ENCODE assay signal across 33 mouse cellular contexts in genomic region chr11:89363981-89364380, GRCm38 (mm10).
"Had no signal": no experiment of that assay in that cellular context is flagged by ENCODE, and none has a peak within 500 bp of the region (broad histone marks: within the 10 kb centered on the region; RNA-seq: fewer than 3 reads in every experiment).

No protein-coding gene starts in this region.

- H3K9ac ChIP-seq: heart, embryonic 12.5 days; heart, embryonic 13.5 days; heart, embryonic 15.5 days; hindbrain, embryonic 12.5 days; hindbrain, embryonic 13.5 days; hindbrain, embryonic 14.5 days; hindbrain, embryonic 15.5 days; intestine, embryonic 15.5 days; kidney, embryonic 15.5 days had no signal

- H3K4me2 ChIP-seq: heart, embryonic 12.5 days; heart, embryonic 13.5 days; heart, embryonic 15.5 days; hindbrain, embryonic 12.5 days; hindbrain, embryonic 13.5 days; hindbrain, embryonic 14.5 days; hindbrain, embryonic 15.5 days; intestine, embryonic 15.5 days; kidney, embryonic 15.5 days had no signal

- H3K36me3 ChIP-seq: heart, embryonic 12.5 days; heart, embryonic 13.5 days; heart, embryonic 15.5 days; hindbrain, embryonic 10.5 days; hindbrain, embryonic 12.5 days; hindbrain, embryonic 13.5 days; hindbrain, embryonic 15.5 days; intestine, embryonic 15.5 days; kidney, embryonic 15.5 days had no signal

- ATAC-seq: hindbrain, embryonic 16.5 days; hindbrain, postnatal 0 days; inflammation-experienced regulatory T-cells, adult 6 months; intestine, embryonic 15.5 days; intestine, embryonic 16.5 days; intestine, postnatal 0 days had no signal

- H3K4me1 ChIP-seq: hindbrain, embryonic 10.5 days; hindbrain, embryonic 12.5 days; hindbrain, embryonic 13.5 days; hindbrain, embryonic 15.5 days; intestine, embryonic 15.5 days; kidney, embryonic 15.5 days had no signal

- H3K4me3 ChIP-seq: heart, embryonic 12.5 days; heart, embryonic 13.5 days; heart, embryonic 15.5 days; hindbrain, embryonic 10.5 days; hindbrain, embryonic 12.5 days; hindbrain, embryonic 13.5 days; hindbrain, embryonic 15.5 days; intestine, embryonic 15.5 days; kidney, embryonic 15.5 days; layer of hippocampus, adult 2 months; left cerebral cortex, adult 2 months had no signal

- DNase-seq: heart, postnatal 10 days; heart, postnatal 14 days; heart, postnatal 4 days; kidney, adult 11 months; kidney, adult 18-20 months; kidney, adult 2 months; kidney, adult 8-10 months; kidney, adult 9 months; kidney, postnatal 10 days; kidney, postnatal 14 days; kidney, postnatal 25 days; kidney, postnatal 36 days; kidney, postnatal 4 days; layer of hippocampus, adult 9-11 months; layer of hippocampus, postnatal 36 days had no signal

- H3K27me3 ChIP-seq: heart, embryonic 13.5 days; heart, embryonic 15.5 days; hindbrain, embryonic 12.5 days; hindbrain, embryonic 15.5 days; intestine, embryonic 15.5 days had no signal

- H3K9me3 ChIP-seq: heart, embryonic 12.5 days; heart, embryonic 13.5 days; heart, embryonic 15.5 days; hindbrain, embryonic 10.5 days; hindbrain, embryonic 12.5 days; hindbrain, embryonic 13.5 days; hindbrain, embryonic 15.5 days; intestine, embryonic 15.5 days; kidney, embryonic 15.5 days had no signal

- H3K27ac ChIP-seq: heart, embryonic 13.5 days; heart, embryonic 15.5 days; hindbrain, embryonic 10.5 days; hindbrain, embryonic 12.5 days; hindbrain, embryonic 13.5 days; hindbrain, embryonic 14.5 days; hindbrain, embryonic 15.5 days; hindbrain, postnatal 0 days; intestine, embryonic 15.5 days; kidney, embryonic 15.5 days; kidney, postnatal 0 days; layer of hippocampus, adult 2 months; left cerebral cortex, adult 2 months had no signal
